Mouse (Mus musculus): ENCODE measurements around the gene Gm49387.

DNA sequence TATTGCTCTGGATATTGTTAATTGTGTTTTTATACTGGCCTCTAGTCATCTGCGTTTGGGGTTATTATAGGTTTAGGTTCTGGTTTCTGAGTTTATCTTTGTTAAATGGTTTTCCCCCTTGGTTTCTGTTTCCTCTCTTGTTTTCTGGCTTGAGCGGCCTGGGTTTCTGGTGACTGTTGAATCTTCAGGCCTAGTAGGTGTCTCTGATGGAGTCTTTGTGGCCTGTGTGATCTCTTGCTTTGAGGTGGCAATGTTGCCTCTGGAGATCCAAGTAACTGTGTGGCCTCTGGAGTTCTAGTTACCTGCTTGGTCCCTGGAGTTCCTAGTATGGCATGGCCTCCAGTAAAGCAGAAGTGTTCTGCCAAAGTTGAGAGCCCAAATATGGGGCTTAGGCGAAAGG is 40.0 kb upstream of the Gm49387 start:
- TF ChIP-seq POLR2A (IDR thresholded peaks at IDR 0.05; ENCODE audit: low read depth, low read length) (no peak), CTCF (IDR thresholded peaks at IDR 0.05; ENCODE audit: borderline replicate concordance, insufficient read depth, low read length) (no peak)
